Mouse (Mus musculus) megakaryocyte, embryonic 14.5 days (primary cell): Measurements from ENCODE around the gene Atp5g3.

Experiments
- FLI1 ChIP-seq: IDR thresholded peaks from 2 replicates; pipeline ENCODE4 v1.6.1; 2012; ENCODE audit warnings: low read length, inconsistent platforms, mixed read lengths
- GATA1 ChIP-seq: IDR thresholded peaks from 3 replicates; pipeline ENCODE4 v1.6.1; 2012; ENCODE audit warnings: mixed read lengths, low read length, inconsistent platforms, borderline replicate concordance

- TF ChIP-seq GATA1 (no peak), FLI1 (no peak)
Observed at GRCm38 (mm10) chr2:73958342-73958741, 47.2 kb upstream of the Atp5g3 start.
